8 mouse cellular contexts compared by ENCODE assay signal in genomic region chr1:166160569-166161445, GRCm38 (mm10). TPM values are rescaled to one million over a fixed set of nuclear protein-coding genes. Genes with fewer than 3 reads are reported as not detected.
DNase-seq lines count a peak whose midpoint lies in the region; ATAC-seq and TF ChIP-seq lines count a peak whose summit lies in the region.

No protein-coding gene starts in this region.

- peak; percentile 58 for TF ChIP-seq CTCF in G1E (IDR thresholded peaks at IDR 0.05; ENCODE audit: low read depth, low read length)

- intact Hi-C loops in heart, postnatal 14 days (cut with DNase I) = loop anchor here (1.0 to 2.0 kb wide), 3 partner anchors 94 to 200 kb away; partner anchors contain the start of gene Ildr2

- DNase-seq in G1E (ENCODE audit: low spot score) = peak; percentile 49
- peak; percentile 53 for DNase-seq in c-Kit-positive CD71-negative TER-119-negative erythroid progenitor cells, embryonic 14.5 days (ENCODE audit: low read depth)
- DNase-seq in forebrain, embryonic 10.5 days (ENCODE audit: extremely low spot score, low spot score) = peak; percentile 81
- peak; percentile 76 to 88 for DNase-seq in heart, postnatal 14 days
- DNase-seq in kidney, postnatal 36 days = peak; percentile 56 to 86
- peak; percentile 80 for DNase-seq in lung, postnatal 10 days
- peak; percentile 74 for DNase-seq in retina, postnatal 7 days (ENCODE audit: low read depth, low spot score)
- DNase-seq in urinary bladder, postnatal 14 days (ENCODE audit: low spot score) = peak; percentile 70

- ATAC-seq in G1E (ENCODE audit: extremely low read depth, insufficient number of reproducible peaks, low FRiP score, poor library complexity, severe bottlenecking) = peak; percentile 15; the same call in 1 of the 2 replicates

- WGBS in forebrain, embryonic 10.5 days = 19% methylated on average over 24 of the region's 24 CpGs

- H3K27me3 ChIP-seq in G1E (ENCODE audit: insufficient read depth, low read length) = peaks cover 22% of the 10 kb centered on the region; the same call in 1 of the 2 replicates
- H3K27me3 ChIP-seq in forebrain, embryonic 10.5 days (ENCODE audit: poor library complexity, severe bottlenecking) = peaks cover 18% of the 10 kb centered on the region

- H3K36me3 ChIP-seq in G1E (replicated peaks) = no peaks in the 10 kb centered on the region
- H3K36me3 ChIP-seq in forebrain, embryonic 10.5 days (replicated peaks) = no peaks in the 10 kb centered on the region

- H3K27ac ChIP-seq in forebrain, embryonic 10.5 days = no peak overlapping the region

- peaks cover 3% of the 10 kb centered on the region; the same call in 1 of the 2 replicates for H3K4me1 ChIP-seq in G1E (ENCODE audit: insufficient read depth, low read depth, low read length)
- H3K4me1 ChIP-seq in forebrain, embryonic 10.5 days = peaks cover 28% of the 10 kb centered on the region

- H3K9me3 ChIP-seq in G1E (replicated peaks) = 0 out of 2 replicates have a peak, but pooled peaks cover under 1% of the 10 kb centered on the region
- no peaks in the 10 kb centered on the region for H3K9me3 ChIP-seq in forebrain, embryonic 10.5 days

- H3K4me3 ChIP-seq in G1E (ENCODE audit: low read depth, low read length) = no peak overlapping the region
- H3K4me3 ChIP-seq in forebrain, embryonic 10.5 days = peak overlapping the region; percentile 35

RNA-seq across cellular contexts. Expression of gene Gpa33, which starts 30.8 kb away (rescaled TPM):
- total RNA-seq in G1E (2014; fragmentation: Nextera tagmentation) (not detected in 2 replicates), G1E (2017) (0.05 TPM in 1 of 2 replicates, not detected in the other)
- not detected in 2 replicates for polyA plus RNA-seq in G1E (2012)
- polyA plus RNA-seq in forebrain, embryonic 10.5 days (2016; fragmentation: Nextera tagmentation; extraction: Ambion mirVana) = 0.17 TPM in 1 of 2 replicates, not detected in the other
- total RNA-seq in heart, postnatal 14 days (2021) = not detected

RNA-seq across cellular contexts. Expression of gene Dusp27, which starts 33.1 kb away (rescaled TPM):
- total RNA-seq in G1E (2014; fragmentation: Nextera tagmentation) (not detected in 2 replicates), G1E (2017) (under 0.01 and 0.11 TPM in 2 replicates)
- polyA plus RNA-seq in G1E (2012) = not detected in 2 replicates
- polyA plus RNA-seq in forebrain, embryonic 10.5 days (2016; fragmentation: Nextera tagmentation; extraction: Ambion mirVana) = 1.5 and 1.9 TPM in 2 replicates
- 10 to 100 TPM; 44.1 to 44.9 TPM for total RNA-seq in heart, postnatal 14 days (2021)

Comparison
In these comparisons a context has a peak if more than half of its experiments do, and no peak if none do; other contexts are left out.
1. RNA of gene Dusp27, which starts 33.1 kb away (total RNA-seq): 44.1 to 44.9 TPM in heart, postnatal 14 days; under 0.01 to 0.11 TPM in G1E; every median in the first group is over 10 times any median in the second.
2. Peak in every context shown above with its lines, with median percentiles within 50 percentile points of each other: DNase-seq.